Mouse (Mus musculus): ENCODE measurements around the gene Cenpo. TPM values are rescaled to one million over a fixed set of nuclear protein-coding genes. Genes with fewer than 3 reads are reported as not detected.
"Not testable (repeated sequence)": the region's sequence is repeated elsewhere in the genome, so short reads cannot be mapped to it uniquely, and the experiment has no call there.

Gene Cenpo
- polyA plus RNA-seq (2012; ENCODE audit: insufficient read depth, insufficient read length, missing spikeins): 23.3 and 28.4 TPM in 2 replicates

DNA sequence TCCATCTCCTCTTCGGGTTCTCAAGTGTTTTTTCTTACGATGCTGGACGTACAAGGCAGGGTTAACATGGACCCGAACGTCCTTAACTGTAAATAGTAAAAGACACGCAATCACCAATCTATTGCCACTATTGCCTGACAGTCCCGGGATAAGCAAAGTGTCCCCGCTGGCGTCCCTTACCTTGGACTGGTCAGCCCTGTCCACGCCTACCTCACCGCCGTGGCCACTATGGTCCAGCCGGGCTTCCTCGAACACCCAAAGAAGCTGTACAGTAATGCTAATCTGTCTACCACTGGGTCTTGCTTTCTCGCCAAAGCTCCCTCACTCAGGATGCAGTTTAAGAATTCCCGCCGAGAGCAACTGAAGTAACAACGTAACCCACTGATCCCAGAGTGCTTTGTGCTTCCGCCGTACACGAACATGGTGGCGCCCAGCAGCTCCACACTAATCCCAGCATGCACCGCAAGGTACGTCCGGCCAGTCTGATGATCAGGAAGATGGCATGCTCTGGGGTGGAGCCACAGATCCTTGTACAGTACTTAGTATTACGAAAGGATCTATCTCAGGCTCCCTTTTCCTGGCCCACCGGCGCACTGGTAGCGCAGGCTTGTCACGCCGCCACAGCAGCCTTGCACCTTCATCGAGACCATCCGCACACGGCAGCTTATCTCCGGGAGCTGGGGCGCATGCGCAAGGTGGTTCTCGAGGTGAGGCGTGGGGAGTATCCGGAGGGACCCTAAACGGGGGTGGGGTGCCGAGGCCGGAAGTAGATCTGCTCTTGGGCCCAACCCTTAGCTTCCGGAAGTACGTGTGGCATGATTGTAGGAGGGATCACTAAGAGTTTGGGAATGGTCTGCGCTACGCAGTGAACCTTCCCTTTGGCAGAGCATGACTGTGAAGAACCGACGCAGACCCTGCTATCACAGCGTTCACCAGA, at the start of gene Cenpo, which contains the start of gene Ptrhd1:
Gene Cenpo (minus strand): TSS at position 723 of the 937 bp plus-strand sequence.
Gene Ptrhd1 (plus strand): TSS at position 456 of the 937 bp plus-strand sequence.
- peak within 1 kb of the TSS; percentile 78 for H3K4me3 ChIP-seq (ENCODE audit: insufficient read depth, low read length)
- H3K4me1 ChIP-seq (ENCODE audit: control insufficient read depth, insufficient read depth, low read length): peaks cover 44% of the 10 kb centered on the region
- peak within 1 kb of the TSS; percentile 90 for H3K27ac ChIP-seq (ENCODE audit: insufficient read depth, low read depth, low read length)
- TF ChIP-seq CTCF (IDR thresholded peaks at IDR 0.05; ENCODE audit: low read depth, low read length): no peak
- no peak for TF ChIP-seq POLR2A (IDR thresholded peaks at IDR 0.05; ENCODE audit: borderline replicate concordance, low read depth, low read length)

DNA sequence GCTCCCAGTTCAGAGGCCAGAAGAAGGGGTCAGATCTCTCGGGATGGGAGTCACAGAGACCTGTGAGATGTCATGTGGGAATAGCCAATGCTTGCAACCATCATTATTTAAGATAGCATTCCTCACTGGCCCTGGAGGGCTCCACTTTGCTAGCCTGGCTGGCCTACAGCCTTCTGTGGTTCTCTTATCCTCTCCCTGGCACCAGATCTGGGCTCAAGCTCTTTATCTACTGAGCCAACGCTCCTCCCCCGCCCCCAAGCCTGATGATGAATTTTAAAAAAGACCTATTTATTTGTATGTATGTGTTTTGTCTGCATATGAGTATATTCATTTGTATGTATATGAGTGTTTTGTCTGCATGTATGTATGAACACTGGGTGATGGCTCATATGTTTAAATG, 45.8 kb upstream of the Cenpo start:
- Histone ChIP-seq H3K27ac (ENCODE audit: insufficient read depth, low read depth, low read length) (no peak overlapping the region), H3K4me1 (ENCODE audit: control insufficient read depth, insufficient read depth, low read length) (peaks cover 2% of the 10 kb centered on the region; the same call in 1 of the 2 replicates), H3K4me3 (ENCODE audit: insufficient read depth, low read length) (no peak overlapping the region)
- no peak for TF ChIP-seq POLR2A (IDR thresholded peaks at IDR 0.05; ENCODE audit: borderline replicate concordance, low read depth, low read length)
- no peak for TF ChIP-seq CTCF (IDR thresholded peaks at IDR 0.05; ENCODE audit: low read depth, low read length)

DNA sequence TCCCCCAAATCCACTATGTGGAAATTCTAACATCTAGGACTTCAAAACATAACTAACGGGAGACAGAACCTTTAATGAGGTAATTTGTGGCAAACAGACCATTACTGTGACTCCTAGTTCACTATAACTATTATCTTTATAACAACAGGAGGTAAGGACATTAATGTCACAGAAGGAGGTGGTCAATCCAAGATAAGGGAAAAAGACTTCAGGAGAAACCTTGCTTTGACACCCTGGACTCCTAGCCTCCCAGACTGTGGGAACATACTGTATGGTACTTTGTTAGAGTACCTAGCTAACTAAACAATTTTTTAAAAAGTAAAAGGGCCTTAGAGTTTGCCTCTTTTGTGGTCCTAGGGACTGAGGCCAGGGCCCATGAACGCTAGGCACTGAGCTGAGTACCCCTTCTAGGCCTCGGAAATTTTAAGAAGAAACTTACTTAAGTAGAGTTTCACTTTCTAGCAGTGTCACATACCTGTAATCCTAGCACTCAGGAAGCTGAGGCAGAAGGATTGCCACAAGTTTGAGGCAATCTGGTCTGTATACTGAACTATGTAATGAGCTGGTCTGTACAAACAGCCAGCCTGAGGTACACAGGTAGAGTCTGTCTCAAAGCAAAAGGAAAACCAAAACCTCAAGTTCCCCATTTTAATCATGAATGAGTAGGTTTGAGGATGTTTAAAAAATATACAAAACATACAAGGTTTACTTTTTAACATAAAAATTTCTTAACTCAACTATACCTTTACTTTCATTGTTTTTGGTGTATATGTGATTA, 45.1 kb upstream of the Cenpo start:
- H3K27ac ChIP-seq (ENCODE audit: insufficient read depth, low read depth, low read length): no peak overlapping the region
- H3K4me1 ChIP-seq (ENCODE audit: control insufficient read depth, insufficient read depth, low read length): peaks cover 2% of the 10 kb centered on the region; the same call in 1 of the 2 replicates
- TF ChIP-seq POLR2A (IDR thresholded peaks at IDR 0.05; ENCODE audit: borderline replicate concordance, low read depth, low read length) (no peak), CTCF (IDR thresholded peaks at IDR 0.05; ENCODE audit: low read depth, low read length) (no peak)
- no peak overlapping the region for H3K4me3 ChIP-seq (ENCODE audit: insufficient read depth, low read length)

DNA sequence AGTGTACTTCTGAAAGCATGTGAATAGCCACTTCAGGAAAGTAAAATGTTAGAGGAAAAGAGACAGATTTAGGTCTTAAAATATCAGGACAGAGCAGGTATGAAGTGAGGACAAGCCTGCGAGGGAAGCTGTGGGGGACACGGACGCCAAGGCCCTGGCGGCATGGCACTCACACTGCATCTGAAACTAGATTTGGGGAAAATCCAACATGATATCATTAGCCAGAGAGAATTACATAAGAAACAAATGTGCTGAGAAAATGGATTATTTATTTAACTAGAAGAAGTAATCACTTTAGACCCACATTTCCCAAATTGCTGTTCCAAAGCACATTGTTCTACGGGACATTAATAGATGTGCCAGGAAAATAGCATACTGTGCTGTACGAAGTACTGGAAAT, 37.0 kb upstream of the Cenpo start:
- H3K4me3 ChIP-seq (ENCODE audit: insufficient read depth, low read length): no peak overlapping the region
- no peaks in the 10 kb centered on the region for H3K4me1 ChIP-seq (ENCODE audit: control insufficient read depth, insufficient read depth, low read length)
- H3K27ac ChIP-seq (ENCODE audit: insufficient read depth, low read depth, low read length): no peak overlapping the region
- TF ChIP-seq CTCF (IDR thresholded peaks at IDR 0.05; ENCODE audit: low read depth, low read length) (no peak), POLR2A (IDR thresholded peaks at IDR 0.05; ENCODE audit: borderline replicate concordance, low read depth, low read length) (no peak)

DNA sequence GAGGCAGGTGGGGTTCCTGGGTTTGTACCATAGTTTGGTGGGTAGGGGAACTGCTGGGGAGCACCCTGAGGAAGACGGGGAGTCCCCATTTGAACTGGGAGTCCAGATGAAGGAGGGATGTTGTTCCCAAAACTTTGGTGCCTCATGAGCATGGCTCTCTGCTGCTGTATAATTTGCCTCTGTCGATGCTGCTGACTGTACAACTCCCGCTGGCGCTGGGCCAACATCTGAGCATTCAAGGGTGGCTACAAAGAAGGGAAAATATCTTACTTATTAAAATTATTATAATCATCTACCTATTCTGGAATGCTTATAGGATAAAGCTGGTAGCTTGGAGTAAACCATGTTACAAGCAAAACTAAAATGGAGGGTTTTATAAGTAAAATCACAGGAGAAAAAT, 33.7 kb upstream of the Cenpo start:
- Histone ChIP-seq H3K4me1 (ENCODE audit: control insufficient read depth, insufficient read depth, low read length) (no peaks in the 10 kb centered on the region), H3K4me3 (ENCODE audit: insufficient read depth, low read length) (no peak overlapping the region), H3K27ac (ENCODE audit: insufficient read depth, low read depth, low read length) (no peak overlapping the region)
- TF ChIP-seq POLR2A (IDR thresholded peaks at IDR 0.05; ENCODE audit: borderline replicate concordance, low read depth, low read length) (no peak), CTCF (IDR thresholded peaks at IDR 0.05; ENCODE audit: low read depth, low read length) (no peak)

DNA sequence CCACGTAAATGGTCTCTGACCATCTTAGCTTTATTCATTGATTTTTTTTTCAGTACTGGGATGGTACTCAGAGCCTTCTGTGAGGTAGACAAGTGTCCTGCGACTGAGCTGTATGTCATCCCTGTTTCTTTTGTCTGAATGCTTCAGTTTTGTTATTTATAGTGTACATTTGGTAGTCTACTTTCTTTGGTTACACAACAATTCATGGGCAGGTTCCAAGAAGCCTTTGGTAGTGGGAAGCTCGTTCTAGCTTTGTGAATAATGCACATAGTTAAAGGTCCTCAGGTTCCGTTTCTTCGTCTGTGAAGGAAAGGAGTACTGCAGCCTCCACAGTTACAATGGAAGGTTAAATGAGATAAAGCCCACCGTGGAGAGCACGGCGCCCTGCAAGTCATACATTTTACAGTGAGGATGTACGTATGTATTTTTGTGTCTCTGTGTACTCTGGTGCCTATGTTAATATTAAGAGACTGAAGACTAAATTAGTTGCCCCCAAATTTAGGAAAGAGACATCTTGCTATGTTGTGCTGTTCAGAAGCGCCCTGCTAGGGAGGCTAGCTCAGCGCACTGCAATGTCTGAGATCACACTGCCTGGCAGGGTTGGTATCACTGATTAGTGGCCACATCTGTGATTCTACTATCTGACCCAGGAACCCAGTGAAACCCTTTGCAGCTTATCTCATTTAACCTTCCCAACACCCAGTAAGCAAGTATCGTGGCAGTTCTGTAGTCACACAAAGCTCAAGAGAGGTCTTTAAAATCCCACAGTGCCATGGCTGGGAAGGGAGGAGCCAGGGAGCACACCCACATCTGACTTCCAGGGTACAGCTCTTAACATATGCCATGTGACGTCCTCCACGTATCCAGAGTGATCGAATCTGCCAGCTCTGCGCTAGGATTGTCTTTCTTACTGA, 18.9 kb upstream of the Cenpo start:
- H3K27ac ChIP-seq (ENCODE audit: insufficient read depth, low read depth, low read length): no peak overlapping the region
- no peak overlapping the region for H3K4me3 ChIP-seq (ENCODE audit: insufficient read depth, low read length)
- no peaks in the 10 kb centered on the region for H3K4me1 ChIP-seq (ENCODE audit: control insufficient read depth, insufficient read depth, low read length)
- TF ChIP-seq CTCF (IDR thresholded peaks at IDR 0.05; ENCODE audit: low read depth, low read length) (no peak), POLR2A (IDR thresholded peaks at IDR 0.05; ENCODE audit: borderline replicate concordance, low read depth, low read length) (no peak)

DNA sequence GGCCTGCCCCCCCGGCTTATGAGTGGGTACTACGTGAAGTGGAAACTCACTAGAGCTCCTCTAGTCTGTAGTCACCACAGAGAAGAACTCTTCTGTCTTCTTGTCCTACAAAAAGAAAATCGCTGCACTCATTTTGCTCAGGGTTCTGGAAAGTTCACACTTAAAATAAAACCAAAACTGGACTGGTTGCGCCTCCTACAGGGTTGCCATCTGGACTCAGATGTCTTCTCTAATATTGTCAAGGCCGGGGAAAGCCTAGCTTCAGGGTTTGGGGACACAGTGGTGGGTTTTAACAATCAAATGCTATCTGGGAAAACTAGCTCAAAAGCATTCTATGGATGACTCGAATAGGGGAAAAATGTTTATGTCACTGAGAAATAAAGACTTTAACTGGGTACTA, 15.7 kb upstream of the Cenpo start:
- TF ChIP-seq POLR2A (IDR thresholded peaks at IDR 0.05; ENCODE audit: borderline replicate concordance, low read depth, low read length): no peak
- TF ChIP-seq CTCF (IDR thresholded peaks at IDR 0.05; ENCODE audit: low read depth, low read length): no peak
- H3K4me3 ChIP-seq (ENCODE audit: insufficient read depth, low read length): no peak overlapping the region
- no peak overlapping the region for H3K27ac ChIP-seq (ENCODE audit: insufficient read depth, low read depth, low read length)
- no peaks in the 10 kb centered on the region for H3K4me1 ChIP-seq (ENCODE audit: control insufficient read depth, insufficient read depth, low read length)

DNA sequence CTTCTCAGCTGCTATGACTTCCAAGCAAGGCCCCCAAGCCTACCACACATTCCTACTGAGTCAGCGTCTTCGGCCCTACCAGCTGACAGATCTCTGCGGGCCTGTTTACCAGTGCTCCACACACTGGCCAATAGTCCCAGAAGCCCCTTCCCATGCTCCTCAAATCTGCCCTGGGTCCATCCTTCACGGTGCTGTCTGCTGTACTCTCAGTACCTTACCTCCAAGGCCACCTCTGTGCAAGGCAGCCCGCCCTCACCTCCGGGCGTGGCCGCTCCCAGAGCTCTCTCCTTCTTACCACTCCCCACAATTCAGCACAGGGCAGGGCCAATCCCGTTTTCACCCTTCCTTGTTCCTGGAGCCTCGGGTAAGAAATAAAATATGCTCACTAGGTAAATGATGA, 11.6 kb upstream of the Cenpo start:
- Histone ChIP-seq H3K4me3 (ENCODE audit: insufficient read depth, low read length) (no peak overlapping the region), H3K27ac (ENCODE audit: insufficient read depth, low read depth, low read length) (no peak overlapping the region), H3K4me1 (ENCODE audit: control insufficient read depth, insufficient read depth, low read length) (peaks cover 2% of the 10 kb centered on the region; the same call in 1 of the 2 replicates)
- no peak for TF ChIP-seq CTCF (IDR thresholded peaks at IDR 0.05; ENCODE audit: low read depth, low read length)
- TF ChIP-seq POLR2A (IDR thresholded peaks at IDR 0.05; ENCODE audit: borderline replicate concordance, low read depth, low read length): no peak

DNA sequence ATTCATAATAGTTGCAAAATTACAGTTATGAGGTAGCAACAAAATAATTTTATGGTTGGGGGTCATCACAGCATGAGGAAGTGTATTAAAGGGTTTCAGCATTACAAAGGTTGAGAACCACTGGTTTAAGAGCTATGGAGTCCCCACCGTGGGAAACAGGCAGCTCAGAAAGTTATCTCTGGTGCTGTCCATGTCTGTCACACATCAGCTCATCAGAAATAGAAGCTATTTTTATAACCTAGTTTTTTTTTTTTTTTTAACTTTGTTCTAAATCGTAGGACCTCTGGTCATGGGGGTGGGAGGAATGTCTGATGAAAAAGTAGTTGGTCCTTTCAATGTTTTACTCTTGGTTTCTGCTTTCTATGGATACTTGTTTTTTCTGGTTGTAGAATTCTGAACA, 9.7 kb upstream of the Cenpo start:
- no peak for TF ChIP-seq CTCF (IDR thresholded peaks at IDR 0.05; ENCODE audit: low read depth, low read length)
- no peak for TF ChIP-seq POLR2A (IDR thresholded peaks at IDR 0.05; ENCODE audit: borderline replicate concordance, low read depth, low read length)
- Histone ChIP-seq H3K4me3 (ENCODE audit: insufficient read depth, low read length) (no peak overlapping the region), H3K4me1 (ENCODE audit: control insufficient read depth, insufficient read depth, low read length) (peaks cover 2% of the 10 kb centered on the region; the same call in 1 of the 2 replicates), H3K27ac (ENCODE audit: insufficient read depth, low read depth, low read length) (no peak overlapping the region)

DNA sequence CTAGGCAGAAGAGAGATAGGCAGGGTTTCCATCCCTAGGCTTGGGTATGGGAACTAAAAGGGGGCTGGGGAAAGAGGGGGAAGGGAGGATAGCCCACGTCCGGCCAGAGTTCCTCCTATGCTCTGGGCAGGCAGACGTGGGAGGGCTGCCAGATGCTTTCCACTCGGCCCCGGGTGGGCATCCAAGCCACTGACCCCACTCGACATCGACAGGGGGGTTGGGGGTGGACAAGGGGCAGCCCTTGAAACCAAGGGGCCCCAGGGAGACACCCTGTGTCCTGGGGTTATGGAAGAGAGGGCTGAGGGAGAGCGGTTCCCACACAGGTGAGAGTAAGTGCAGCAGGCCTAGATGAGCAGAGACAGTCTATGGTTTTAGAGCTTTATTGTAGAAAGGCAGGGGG, 6.2 kb upstream of the Cenpo start:
- H3K27ac ChIP-seq (ENCODE audit: insufficient read depth, low read depth, low read length); H3K4me3 ChIP-seq (ENCODE audit: insufficient read depth, low read length): not testable (repeated sequence)
- peaks cover 20% of the 10 kb centered on the region for H3K4me1 ChIP-seq (ENCODE audit: control insufficient read depth, insufficient read depth, low read length)

Measured in bone marrow macrophage, adult 2 months (primary cell).